Mouse (Mus musculus): Measurements from ENCODE around the gene Ankrd65.

Gene Ankrd65

DNA sequence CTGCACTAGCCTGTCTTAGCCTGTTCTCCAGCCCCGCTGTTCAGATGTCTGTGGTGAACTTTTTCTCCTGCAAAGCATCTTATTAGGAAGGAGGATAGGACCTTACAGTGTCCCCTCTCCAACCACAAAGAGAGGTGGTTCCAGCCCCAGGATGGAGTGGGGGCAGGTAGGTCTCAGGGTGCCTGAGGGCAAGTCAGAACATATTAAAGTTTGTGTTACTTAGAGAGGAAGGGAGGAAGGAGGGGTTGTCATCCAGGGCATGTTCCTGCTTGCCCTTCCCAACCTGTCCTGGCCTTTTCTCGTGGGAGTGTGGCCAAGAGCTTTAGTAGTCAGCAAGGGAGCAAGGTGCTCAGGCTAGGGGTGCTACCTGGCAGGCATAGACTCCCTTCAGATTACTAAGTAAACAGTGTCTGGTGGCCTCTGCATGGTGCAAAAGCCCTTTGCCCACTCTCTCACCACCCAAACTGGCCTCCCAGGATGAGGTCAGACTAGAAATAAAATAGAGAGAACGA lies 467 bp downstream of the Ankrd65 start:
- TF ChIP-seq GATA4 (IDR thresholded peaks at IDR 0.05; ENCODE audit: insufficient replicate concordance, low read length): no peak

DNA sequence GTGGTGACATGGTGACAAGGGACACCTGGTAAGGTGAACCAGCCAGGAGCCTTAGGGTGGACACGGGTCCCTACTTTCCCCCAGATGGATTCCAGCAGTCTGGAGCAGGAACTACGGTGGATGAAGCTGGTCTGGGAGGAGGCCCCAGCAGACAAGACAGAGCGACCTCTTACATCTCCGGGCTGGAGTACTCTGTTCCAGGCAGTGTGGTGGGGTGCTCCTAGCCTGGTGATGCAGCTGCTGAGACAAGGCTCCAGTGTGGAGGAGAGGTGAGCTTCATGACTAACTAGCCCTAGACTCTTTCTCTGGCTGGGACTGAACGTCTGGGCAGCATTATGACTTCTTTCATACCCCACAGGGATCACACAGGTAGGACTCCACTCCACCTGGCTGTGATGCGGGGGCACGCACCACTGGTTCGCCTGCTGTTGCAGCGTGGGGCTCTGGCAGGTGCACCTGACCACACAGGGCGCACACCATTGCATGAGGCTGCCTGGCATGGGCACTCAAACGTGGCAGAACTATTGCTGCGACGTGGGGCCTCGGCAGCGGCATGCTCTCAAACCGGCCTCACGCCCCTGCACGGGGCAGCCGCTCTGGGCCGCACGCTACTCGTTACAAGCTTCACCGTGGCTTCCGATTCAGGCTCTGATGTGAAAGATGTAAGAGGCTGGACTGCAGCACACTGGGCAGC lies 1.1 kb downstream of the Ankrd65 start:
- no peak for TF ChIP-seq GATA4 (IDR thresholded peaks at IDR 0.05; ENCODE audit: insufficient replicate concordance, low read length)

DNA sequence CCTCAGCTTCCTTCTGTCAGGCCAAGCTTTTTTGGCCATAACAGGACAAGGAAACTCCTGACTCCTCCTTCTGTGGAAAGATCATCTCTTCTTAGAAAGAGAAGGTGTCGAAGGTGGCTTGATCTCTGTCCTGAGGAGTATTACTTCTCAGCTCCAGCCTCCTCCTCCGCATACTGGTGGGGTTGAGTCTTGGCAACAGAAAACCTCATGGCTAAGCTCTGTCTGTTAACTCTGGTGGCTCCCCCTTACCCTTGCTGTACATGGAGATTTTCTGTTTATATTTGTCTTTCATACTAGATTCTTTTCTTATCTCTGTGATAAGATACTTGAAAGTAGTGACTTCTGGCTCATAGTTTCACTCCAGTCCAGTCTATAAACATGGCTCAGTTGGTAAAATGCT lies 3.5 kb downstream of the Ankrd65 start:
- TF ChIP-seq GATA4 (IDR thresholded peaks at IDR 0.05; ENCODE audit: insufficient replicate concordance, low read length): no peak

DNA sequence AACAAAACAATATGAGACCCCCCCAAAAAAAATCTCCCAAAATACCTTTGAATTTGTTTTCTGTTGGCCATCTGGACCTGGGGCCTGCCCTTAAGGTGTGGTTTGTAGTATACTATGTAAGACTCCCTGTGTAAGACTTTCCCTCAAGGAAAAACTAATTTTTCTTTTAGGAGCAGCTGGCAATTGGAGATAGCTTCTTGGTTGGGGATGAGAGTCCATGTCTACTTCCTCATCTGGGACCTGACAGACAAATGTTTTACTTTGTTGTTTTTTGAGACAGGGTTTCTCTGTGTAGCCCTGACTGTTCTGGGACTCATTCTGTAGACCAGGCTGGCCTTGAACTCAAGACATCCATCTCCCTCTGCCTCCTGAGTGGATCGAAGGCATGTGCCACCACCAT lies 11.8 kb downstream of the Ankrd65 start:
- no peak for TF ChIP-seq GATA4 (IDR thresholded peaks at IDR 0.05; ENCODE audit: insufficient replicate concordance, low read length)

DNA sequence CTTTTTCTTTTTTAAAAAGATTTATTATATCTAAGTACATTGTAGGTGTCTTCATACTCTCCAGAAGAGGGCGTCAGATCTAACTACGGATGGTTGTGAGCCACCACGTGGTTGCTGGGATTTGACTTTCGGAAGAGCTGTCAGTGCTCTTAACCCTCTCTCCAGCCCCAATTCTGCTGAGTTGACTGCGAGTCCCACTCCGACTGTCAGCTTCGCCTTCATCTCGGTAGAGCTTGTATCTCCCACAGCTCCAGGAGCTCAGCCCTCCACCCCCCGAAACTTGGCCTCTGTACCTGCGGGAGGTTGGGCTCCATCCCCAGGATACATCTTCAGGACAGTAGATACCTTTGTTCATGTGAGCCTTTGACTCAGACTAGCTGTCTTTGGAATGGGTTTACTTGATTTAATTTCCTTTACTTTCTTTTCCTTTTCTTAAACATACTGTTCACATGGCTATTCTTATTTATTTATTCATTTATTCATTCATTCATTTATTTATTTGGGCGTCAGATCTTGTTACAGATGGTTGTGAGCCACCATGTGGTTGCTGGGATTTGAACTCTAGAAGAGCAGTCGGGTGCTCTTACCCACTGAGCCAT lies 12.6 kb downstream of the Ankrd65 start, which contains the start of gene Mrpl20:
Mrpl20 (plus strand) TSS at position 138 of the 599 bp plus-strand sequence.
- TF ChIP-seq GATA4 (IDR thresholded peaks at IDR 0.05; ENCODE audit: insufficient replicate concordance, low read length): no peak

DNA sequence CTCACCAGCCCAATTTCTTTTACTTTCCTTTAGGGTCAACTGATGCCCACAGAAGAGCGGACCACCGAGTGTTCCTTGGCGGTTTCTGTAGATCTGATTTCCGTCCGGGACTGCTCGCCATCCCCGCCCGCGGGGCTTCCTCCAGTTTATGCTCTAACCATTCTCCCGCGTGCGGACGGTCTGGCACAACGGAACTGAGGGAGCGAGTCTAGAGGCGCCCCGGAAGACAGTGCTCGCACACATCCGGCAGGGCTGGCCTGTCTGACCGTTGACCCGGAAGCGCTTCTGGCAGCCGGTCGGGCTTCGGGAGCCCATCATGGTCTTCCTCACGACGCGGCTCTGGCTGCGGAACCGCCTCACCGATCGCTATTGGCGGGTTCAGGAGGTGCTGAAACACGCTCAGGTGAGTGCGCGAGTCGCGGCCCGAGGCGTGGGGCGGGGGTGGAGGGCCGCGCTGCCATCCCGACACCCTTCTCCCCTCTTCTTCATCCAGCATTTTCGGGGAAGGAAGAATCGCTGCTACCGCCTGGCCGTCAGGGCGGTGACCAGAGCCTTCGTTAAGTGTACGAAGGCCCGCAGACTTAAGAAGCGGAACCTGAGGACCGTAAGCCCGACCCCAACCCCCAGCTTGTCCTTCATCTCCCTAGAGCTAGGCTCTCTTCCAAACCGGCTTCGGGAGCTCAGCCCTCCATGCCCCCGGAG lies 13.3 kb downstream of the Ankrd65 start:
- TF ChIP-seq GATA4 (IDR thresholded peaks at IDR 0.05; ENCODE audit: insufficient replicate concordance, low read length): peak; percentile 59; the same call in 1 of the 2 replicates

DNA sequence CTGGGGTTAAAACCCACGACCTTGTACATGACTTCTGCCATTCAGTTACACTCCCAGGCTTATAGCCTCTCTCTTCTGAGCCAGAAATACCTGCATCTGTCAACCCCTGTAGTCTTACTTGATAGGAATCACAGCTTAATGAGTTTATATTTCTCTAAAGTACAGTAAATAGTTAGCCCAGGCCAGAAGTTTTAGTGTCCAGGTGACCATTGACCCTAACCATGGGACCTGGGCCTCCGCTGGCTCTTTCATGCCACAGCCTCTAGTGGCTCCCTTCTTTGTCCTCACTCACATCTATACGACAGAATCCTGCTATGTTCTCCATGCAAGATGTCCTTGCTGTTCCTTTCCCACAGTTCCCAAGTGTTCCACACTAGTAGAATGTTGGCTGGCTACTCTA lies 17.6 kb downstream of the Ankrd65 start:
- no peak for TF ChIP-seq GATA4 (IDR thresholded peaks at IDR 0.05; ENCODE audit: insufficient replicate concordance, low read length)

DNA sequence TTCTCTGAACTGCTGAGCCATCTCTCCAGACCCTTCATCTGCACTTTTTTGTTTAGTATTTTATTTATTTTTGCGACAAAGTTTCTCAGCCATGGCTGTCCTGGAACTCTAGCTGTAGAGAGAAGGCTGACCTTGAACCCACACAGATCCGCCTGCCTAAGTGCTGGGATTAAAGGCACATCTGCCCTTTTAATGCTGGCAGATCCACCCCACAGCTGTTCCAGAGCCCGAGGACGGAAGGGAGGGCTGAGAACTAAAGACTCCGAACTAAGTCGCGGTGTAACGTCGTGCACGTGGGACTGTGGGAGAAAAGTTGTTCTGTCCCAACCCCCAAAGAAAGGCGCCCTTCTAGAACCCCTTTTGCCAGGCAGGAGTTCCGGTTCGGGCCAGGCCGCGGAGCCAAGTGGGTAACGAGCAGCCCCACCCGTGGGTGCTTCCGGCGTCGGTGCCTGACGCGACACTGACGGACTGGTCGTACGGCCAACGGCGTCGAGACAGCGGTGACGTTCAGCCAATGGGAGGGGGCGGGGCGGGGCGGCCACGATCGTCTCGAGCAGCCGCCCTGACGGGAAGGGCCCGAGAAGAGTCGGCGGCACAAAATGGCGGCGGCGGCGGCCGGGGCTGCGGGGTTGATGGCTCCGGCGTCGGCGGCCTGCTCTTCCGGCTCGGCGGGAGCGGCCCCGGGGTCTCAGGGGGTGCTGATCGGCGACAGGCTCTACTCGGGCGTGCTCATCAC lies 21.9 kb downstream of the Ankrd65 start, which contains the start of gene Ccnl2:
Ccnl2 (plus strand) TSS at position 561 of the 736 bp plus-strand sequence.
- TF ChIP-seq GATA4 (IDR thresholded peaks at IDR 0.05; ENCODE audit: insufficient replicate concordance, low read length): no peak; the same call in 1 of the 2 replicates

DNA sequence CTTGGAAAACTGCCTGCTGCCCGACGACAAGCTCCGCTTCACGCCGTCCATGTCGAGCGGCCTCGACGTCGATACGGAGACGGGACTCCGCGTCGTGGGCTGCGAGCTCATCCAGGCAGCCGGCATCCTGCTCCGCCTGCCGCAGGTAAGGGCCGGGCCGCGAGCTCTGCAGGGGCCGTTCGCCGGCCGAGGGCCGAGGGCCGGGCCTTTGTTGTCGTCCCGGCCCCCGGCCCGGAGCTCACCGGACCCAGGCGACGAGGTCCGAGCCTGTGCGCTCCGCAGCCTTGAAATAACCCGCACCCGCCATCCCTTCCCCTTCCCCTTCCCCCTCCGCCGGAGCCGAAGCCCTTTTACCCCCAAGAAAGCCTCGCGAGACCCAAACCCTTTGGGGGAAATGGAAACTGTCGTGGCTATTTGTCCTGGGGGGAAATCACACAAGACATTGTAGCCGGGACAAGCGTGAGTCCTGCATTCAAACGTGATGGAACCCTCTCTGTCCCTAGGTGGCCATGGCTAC lies 22.5 kb downstream of the Ankrd65 start:
- no peak for TF ChIP-seq GATA4 (IDR thresholded peaks at IDR 0.05; ENCODE audit: insufficient replicate concordance, low read length)

DNA sequence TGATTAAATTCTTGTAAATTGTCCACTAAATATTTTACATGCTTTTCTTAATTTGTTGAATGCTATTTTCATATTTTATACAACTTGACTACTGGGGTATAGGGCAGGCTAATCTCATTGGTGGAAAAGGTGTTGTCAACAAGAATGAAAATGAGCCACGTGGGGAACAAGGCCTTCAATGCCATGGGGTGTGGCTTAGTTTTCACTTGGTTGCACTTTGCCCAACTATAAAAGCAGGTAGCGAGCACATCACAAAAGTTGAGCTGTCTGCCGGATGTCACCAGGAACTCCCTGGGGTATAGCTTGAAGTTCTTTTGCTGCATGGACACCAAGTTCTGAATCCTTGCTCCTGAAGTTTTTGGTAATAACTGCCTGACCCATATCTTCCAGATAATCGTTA lies 27.3 kb downstream of the Ankrd65 start:
- TF ChIP-seq GATA4 (IDR thresholded peaks at IDR 0.05; ENCODE audit: insufficient replicate concordance, low read length): no peak

DNA sequence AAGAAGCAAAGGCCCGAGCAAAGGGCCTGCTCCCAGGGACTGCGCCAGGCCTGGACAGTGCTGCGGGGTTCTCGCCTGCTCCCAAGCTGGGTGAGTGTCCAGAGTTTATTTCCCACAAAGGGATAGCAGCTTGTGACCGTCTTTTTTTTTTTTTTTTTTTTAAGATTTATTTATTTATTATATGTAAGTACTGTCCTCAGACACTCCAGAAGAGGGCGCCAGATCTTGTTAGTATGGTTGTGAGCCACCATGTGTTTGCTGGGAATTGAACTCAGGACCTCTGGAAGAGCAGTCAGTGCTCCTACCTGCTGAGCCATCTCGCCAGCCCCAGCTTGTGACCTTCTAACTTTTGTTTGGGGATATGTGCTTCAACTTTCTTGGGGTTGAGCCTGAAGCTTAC lies 30.8 kb downstream of the Ankrd65 start:
- TF ChIP-seq GATA4 (IDR thresholded peaks at IDR 0.05; ENCODE audit: insufficient replicate concordance, low read length): no peak

DNA sequence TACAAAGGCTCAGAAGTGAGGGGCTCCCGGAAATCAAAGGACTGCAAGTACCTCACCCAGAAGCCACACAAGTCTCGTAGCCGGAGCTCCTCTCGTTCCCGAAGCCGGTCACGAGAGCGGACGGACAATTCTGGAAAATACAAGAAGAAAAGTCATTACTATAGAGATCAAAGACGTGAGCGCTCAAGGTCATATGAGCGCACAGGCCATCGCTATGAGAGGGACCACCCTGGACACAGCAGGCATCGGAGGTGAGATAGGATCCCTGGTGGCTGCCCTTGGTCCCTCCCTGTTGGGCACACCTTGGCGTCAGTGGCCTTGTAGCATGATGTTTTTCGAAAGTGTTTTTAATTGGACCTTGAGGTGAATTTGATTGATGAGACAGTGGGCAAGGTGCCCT lies 33.2 kb downstream of the Ankrd65 start:
- TF ChIP-seq GATA4 (IDR thresholded peaks at IDR 0.05; ENCODE audit: insufficient replicate concordance, low read length): no peak

DNA sequence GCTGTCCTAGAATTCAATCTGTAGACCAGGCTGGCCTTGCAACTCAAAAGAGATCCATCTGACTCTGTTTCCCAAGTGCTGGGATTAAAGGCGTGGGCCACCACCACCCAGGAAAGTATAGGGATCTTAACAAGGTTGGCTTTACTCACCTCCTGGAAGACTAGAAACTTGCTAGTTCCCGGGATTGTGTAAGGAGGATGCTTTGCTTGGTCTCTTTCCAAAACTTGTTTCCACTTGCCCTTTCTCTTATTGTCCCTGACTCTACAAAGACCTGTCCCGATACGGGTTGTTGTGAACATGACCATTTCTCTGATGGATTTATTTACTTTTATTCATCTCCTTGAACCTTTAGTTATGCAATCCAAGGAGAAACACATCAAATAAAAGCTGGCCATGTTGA lies 39.6 kb downstream of the Ankrd65 start:
- TF ChIP-seq GATA4 (IDR thresholded peaks at IDR 0.05; ENCODE audit: insufficient replicate concordance, low read length): no peak

DNA sequence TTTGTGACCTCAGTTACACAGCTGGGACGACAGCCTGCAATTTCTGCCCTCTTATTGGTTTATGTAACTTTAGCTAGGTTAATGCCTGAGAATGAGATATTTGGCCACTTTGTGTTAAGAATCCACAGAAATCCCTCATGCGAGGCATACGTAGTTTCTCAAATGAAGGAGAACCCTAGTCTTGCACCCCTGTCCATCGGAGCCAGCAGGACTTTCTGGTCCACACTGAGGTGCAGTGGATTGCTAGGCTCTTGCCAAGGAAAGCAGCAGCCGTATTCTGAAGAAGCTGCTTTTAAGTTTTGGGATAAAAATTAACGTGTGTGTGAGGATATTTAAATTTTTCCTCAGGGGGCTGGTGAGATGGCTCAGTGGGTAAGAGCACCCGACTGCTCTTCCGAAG lies 40.4 kb downstream of the Ankrd65 start:
- TF ChIP-seq GATA4 (IDR thresholded peaks at IDR 0.05; ENCODE audit: insufficient replicate concordance, low read length): no peak

DNA sequence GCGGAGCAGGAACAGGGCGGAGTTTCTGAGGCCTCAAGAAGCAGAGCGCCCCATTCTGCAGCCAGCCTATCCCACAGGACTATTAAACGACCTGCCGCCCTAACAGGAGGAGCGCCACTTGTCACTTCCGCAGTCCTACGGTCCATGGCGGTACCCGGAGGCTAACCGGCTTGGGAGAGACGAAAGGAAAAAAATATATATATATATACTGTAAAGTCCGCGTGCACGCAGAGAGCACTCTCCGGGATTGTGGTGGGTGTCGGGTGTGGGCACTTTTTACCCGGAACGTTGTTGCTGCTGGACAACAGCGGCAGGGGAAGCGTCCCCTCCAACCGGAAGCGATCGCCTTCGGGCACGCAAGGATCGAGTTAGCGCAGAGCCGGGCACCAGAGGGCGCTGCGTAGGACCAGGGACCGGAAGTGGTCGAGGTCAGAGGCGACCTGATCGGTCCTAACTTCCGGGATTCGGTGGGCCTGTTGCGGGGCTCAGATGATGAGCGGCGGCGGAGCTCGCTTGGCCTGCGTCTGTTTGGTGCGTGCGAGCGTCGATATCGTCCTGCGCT lies 41.0 kb downstream of the Ankrd65 start, which contains the start of gene Aurkaip1:
Aurkaip1 (plus strand) TSS at position 68 of the 562 bp plus-strand sequence.
- TF ChIP-seq GATA4 (IDR thresholded peaks at IDR 0.05; ENCODE audit: insufficient replicate concordance, low read length): peak; percentile 44; the same call in 1 of the 2 replicates
